Mouse (Mus musculus) telencephalon, adult 2 months (tissue): ENCODE measurements at regions not wholly inside any gene's neighbourhood (a gene's known extent, or its start where the extent isn't known, plus 50 kb on each side); places are given as distances from the start of the nearest gene placed in this dataset.

Source experiments
- DNase-seq: peaks from one replicate; pipeline ENCODE4 v3.0.0-alpha.2; 2011; ENCODE audit warnings: low read depth, low spot score

DNA sequence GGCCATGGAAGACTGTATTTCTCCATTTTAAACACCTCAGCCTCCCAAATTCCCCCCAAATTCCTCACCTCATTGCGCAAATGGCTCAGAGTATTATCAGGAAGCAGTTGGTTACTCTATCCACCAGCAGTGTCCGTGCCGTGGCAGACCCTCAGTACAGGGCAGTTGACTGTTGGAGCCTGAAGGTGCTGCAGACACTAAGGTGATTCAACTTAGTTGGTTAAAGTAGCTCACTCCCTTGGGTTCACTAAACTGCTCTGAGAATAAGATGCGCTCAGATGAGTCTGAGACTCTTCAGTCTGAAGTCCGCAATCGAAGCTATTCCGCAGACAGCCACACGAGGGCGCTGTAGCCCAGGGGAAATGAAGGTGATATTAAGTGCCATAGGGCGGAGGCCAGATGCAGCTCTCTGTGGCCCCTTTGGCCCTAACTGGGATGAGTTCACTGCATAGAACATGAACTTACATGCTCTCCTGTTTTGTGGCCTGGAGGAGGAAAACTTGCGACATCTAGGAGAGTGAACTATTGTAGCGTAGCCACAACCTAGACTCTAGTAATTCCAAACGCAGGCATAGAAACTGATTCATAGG is 62.9 kb downstream of the Amer3 start:
- no peak for DNase-seq

- DNase-seq = peak; percentile 51
These were observed 74.6 kb downstream of the Amer3 start for GRCm38 (mm10) chr1:34653963-34654644.

- DNase-seq = no peak
These were observed 78.0 kb downstream of the Amer3 start for GRCm38 (mm10) chr1:34657481-34657880.

- DNase-seq = no peak
These were observed 84.6 kb downstream of the Amer3 start for GRCm38 (mm10) chr1:34663875-34664547.

- DNase-seq = no peak
These were observed 85.5 kb downstream of the Amer3 start for GRCm38 (mm10) chr1:34664816-34665511.

- DNase-seq = no peak
These were observed 86.0 kb downstream of the Amer3 start for GRCm38 (mm10) chr1:34665512-34665854.

DNA sequence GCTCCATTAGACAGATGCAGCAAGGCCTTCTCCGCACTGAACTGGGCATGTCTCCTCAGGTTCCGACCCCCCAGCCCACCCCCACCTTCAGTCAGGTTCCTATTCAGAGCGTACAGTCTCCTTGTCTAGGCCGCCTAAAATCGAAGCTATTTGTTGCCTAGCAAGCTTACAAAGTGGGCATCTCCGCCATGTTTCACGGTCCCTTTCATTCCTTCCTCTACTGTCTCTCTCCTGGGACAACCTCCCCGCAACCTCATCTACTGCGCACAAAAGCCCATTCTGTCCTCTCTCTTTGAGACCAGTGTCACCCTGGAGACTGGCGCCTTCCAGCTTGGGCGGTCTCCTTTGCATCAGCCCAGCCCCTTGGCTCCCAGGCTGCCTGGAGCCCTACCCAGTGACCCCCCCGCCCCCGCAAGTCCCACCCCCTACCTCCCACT is 86.8 kb downstream of the Amer3 start:
- DNase-seq = no peak

DNA sequence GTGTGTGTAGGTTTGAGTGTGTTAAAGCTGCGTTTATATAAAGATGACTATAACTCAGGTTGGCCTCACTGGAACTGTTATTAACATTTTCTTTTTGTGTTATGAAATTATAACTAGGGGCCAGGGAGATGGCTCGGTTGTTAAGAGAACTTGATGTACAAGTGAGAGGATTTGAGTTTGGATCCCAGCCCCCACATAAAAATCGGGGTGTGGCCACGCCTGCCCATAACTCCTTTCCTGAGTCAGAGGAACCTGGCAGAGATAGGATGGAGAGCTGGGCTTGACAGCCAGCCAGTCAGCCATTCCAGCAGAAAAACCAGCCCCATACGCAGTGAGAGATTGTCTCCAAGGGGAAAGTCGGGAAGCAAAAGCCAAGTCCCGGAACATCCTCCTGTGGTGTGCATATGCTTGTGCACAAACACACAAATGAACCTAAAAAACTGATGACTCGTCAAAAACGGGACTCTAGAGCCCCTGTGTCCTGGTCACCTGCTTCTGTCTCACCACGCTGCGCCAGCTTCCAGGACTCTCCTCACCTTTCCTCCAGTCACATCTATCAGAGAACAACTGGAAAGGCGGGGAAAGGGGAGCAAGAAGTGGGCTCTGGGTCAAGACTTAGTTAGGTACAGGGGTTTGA is 97.8 kb downstream of the Amer3 start:
- no peak for DNase-seq

DNA sequence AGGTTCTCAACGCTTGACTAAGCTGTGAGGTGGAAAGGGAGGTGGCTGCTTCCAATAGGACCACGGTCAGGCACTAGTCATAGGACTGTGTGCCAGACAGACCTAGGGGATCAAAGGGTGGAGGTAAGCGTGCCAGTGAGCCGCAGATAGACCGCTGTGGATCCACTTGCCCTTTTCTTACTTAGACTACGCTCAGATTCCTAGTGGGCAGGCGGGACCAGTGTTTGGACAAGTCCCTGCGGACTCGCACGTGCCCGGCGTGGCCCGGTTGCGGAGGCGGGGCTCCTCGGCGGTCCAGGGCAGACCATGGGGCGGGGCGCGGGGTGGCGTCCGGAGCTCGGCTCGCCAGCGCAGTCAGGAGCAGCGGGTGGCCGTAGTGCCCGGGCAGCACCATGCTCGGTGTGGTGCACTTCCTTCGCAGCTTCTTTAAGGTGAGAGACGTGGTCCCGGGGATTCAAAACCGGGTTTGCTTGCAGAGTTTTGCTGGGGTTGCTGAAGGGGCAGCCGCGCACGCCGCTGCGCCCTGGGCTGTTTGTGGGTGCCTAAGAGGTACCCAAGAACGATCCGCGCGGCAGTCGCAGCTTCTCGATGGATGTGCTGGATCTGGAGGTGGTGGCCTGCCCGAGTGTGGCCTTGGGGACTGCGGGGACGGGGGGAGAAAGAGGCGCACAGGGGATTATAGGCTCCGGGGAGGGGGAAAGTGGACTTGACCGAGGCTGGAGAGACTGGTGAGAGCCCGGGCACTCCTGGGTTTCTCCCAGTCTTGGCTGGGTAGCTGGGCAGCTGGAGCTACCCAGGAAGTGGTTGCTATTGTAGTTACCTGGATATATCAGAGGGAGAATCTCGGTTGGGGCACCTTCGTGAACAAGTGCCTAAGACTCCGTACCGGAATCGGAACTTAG is 98.6 kb downstream of the Amer3 start:
- no peak for DNase-seq

GRCm38 (mm10) chr1:34678734-34679068 is 99.2 kb downstream of the Amer3 start:
- DNase-seq = no peak

DNA sequence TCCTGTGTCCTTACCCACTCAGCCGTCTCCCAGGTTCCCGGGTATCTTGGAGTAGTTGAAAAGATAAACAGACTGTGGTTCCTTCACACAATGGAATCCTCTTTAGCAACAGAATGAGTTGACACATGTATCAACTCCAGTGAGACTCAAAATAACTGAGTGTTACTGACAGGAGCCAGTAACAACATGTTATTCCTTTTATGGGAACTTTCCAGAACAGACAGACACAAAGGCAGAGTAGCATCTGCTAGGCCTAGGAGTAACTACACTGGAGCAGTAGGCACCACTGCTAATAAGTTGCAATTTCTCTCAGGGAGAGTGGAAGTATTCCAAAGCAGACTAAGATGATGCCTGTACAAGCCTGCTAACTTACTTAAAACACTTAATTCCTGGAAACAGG is 107.1 kb downstream of the Amer3 start:
- DNase-seq = no peak

- no peak for DNase-seq
These were observed 117.1 kb downstream of the Amer3 start for GRCm38 (mm10) chr1:34696533-34696932.

- DNase-seq = no peak
These were observed 121.0 kb downstream of the Amer3 start for GRCm38 (mm10) chr1:34700237-34701030.

DNA sequence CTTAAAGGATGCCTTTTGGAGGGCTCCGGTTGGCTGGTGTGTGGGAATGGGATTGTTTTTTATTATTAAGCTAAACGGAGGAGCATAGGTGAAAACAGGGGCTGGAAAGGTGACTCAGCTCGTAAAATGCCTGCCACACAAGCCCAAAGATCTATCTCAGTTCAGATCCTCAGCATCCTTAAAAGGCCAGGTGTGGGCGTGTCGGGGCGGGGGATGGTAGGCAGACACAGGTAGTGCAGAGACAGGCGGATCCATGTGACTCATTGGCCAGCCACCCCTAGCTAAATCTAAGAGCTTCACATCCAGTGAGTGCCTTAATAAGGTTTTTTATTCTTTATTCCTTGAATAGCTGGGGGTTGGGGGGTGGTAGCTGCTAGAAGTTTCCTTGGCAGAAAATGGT is 122.0 kb downstream of the Amer3 start:
- DNase-seq = no peak

DNA sequence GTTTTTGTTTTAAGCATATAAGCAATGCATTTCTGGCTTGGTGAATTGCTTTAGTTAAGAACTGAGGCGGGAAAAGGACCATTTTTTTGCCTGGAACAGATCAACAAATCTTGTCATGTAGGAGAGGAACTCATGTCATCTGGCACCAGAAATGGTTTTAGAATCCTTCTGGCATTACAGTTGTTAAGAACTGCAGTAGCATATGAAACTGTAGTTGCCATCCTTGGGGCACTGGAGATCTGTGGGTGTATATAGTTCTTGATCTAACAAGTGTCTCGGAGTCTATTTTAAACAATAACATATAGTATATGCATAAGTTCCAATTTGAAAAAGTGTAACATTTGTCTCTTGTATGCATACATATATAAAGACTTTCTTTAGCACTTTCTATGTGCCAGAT is 129.6 kb downstream of the Amer3 start:
- peak; percentile 70 for DNase-seq

DNA sequence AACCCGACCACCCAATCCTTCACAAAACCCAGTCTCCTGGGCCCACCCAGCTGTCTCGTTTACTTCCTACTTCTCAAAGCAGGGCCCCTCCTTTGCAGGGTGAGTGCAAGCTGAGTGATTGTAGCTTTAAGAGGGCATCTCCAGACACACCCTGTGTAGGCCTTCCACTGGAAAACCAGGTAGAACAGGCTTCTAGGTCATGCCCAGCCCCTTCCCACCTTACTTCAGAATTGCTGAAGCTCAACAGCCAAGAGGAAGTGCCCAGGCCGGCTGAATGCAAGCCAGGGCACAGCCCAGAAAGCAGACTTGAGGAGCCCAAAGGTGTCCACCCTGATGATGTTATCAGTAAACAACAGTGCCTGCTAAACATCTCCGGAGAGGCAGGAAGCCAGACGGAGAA is 120.2 kb downstream of the Fam168b start:
- no peak for DNase-seq

DNA sequence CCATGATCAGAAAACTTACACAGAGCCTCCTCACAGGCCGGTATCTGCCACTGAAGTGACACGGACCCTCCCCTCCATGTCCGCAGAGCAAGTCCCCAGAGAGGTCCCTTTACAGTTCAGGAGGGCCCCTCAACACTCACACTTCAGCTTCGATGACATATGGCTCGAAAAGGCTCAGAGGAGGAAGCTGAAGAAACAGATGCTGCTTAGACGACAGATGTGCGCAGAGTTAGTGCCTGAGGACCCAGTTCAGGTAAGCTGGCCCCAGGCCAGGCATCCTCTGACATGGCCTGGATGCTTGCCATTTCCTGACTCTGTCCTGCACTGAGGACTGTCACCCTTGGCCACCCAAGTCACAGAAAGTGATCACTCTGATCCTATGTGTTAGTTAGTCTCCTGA is 110.7 kb downstream of the Fam168b start:
- DNase-seq = no peak

DNA sequence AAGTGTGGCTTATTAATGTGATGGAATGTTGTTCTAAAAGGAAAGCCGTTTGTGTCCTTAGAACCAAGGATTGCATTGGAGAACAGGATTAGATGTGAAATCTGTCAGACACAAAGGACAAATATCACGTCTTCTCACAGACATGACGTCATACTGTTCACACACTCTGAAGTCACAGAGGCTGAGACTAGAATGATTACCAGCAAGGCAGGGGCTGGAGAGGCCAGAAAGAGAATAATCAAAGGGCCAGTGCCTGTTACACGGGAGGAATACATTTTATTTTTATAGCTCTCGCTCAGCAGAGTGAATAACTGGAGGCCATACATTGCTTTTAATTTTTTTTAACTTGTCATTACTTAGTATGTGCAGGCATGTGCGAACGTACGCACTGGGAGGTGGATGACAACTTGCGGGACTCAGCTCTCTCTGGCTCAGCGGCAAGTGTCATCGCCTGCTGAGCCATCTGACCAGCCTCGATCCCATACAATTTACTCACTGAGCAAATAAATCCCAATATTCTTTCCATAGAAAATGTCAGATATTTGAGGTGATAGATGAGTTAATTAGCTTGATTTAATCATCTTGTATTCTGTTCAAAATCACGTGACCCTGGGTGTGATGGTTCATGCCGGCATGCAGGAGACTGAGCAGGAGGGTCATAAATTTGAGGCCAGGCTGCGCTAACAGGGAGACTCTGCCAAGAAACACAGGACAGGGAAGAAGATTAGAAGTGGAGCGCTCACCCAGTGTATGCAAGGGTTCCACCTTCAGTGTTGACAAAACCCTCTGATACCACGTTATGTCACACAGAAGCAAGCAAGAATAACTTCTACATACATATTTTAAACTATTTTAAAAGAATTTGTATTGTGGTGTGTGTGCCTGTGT is 109.6 kb downstream of the Fam168b start:
- no peak for DNase-seq

- peak; percentile 60 for DNase-seq
These were observed 104.3 kb downstream of the Fam168b start for GRCm38 (mm10) chr1:34738386-34739067.
